Mouse (Mus musculus) bone marrow macrophage, adult 2 months (primary cell): ENCODE data around the gene Rgs19.

Experiments used
- CTCF ChIP-seq: IDR thresholded peaks from 2 replicates; pipeline ENCODE4 v1.5.1; 2012; ENCODE audit warnings: low read depth, mild to moderate bottlenecking, low read length, moderate library complexity
- POLR2A ChIP-seq: IDR thresholded peaks from 2 replicates; pipeline ENCODE4 v1.6.1; 2012; ENCODE audit warnings: mild to moderate bottlenecking, low read depth, low read length, borderline replicate concordance

- TF ChIP-seq CTCF (no peak), POLR2A (no peak)
These were observed 40.7 kb downstream of the Rgs19 start for GRCm38 (mm10) chr2:181653065-181653464.
